Mouse (Mus musculus): ENCODE results near the gene Sgk1. TPM values are rescaled to one million over a fixed set of nuclear protein-coding genes. Genes with fewer than 3 reads are reported as not detected.

Sgk1 gene
- polyA plus RNA-seq, 1 experiment: 1.3 TPM

DNA sequence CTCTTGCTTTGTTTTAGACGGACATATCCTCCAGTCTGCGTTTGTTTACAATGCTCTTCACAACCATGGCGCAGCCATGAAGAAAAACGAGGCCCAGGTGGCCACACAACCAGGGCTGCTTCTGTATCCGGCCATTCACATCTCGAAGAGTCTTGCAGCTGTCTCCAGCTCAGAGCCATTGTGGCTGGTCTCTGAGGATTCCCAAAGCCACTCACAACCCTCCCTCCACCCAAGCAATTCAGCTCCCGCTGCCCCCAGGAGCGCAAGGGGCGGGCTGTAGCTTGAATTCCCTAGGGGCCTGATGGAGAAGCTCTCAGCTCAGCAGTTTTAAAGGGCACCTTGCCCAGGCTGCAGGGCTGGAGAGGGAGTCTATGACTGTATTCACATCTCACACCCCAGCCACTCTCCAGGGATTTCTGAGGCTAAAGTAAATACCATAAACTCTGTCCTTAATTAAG, 41.5 kb downstream of the Sgk1 start:
- TF ChIP-seq GATA1 (IDR thresholded peaks at IDR 0.05; ENCODE audit: low read length): no peak

DNA sequence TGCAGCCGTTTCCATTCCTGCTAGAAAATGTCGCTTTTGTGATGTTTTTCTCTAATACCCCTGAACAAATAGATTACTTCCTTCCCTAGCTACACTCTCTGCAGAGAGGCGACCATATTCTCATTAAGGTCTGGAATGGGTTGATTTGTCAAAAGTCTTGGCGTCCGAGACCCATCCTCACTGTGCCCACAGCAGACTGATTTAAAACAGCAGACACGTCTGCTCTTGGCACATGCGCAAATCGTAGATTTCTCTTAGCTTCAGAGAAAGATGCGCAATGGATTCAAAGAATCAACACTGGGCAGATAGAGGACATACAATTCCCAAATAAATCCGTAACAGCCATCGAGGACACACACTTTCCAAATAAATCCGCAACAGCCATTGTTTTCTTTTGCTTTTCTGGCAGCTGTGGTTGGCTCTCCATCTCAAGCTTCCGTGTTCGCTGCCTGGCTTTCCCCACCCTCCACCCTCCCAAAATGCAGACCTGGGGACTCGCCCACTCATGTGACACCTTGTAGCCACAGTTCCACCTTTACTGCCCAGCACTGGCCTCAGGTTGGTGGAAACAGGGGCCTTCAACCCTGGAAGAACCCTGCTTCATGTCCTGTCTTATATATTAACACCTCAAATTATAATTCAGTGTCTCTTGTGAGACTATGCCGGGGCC, 42.2 kb downstream of the Sgk1 start:
- no peak for TF ChIP-seq GATA1 (IDR thresholded peaks at IDR 0.05; ENCODE audit: low read length)

DNA sequence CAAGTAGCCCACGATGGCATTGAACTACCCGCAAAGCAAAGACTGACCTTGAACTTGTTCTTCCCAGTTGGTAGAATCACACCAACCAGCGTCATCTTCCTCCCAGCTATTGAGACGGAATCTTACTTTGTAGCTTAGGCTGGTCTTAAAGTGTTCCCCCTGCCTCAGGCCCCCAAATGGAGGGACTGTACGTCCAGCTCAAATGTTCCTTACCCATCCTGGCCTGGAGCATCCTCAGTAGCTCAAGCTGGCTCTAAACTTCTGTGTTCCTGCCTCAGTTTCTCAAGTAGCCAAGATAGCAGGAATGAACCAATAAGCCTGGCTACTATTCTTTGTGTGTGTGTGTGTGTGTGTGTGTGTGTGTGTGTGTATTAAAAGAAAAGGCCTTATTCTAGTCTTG, 45.0 kb downstream of the Sgk1 start:
- no peak for TF ChIP-seq GATA1 (IDR thresholded peaks at IDR 0.05; ENCODE audit: low read length)

DNA sequence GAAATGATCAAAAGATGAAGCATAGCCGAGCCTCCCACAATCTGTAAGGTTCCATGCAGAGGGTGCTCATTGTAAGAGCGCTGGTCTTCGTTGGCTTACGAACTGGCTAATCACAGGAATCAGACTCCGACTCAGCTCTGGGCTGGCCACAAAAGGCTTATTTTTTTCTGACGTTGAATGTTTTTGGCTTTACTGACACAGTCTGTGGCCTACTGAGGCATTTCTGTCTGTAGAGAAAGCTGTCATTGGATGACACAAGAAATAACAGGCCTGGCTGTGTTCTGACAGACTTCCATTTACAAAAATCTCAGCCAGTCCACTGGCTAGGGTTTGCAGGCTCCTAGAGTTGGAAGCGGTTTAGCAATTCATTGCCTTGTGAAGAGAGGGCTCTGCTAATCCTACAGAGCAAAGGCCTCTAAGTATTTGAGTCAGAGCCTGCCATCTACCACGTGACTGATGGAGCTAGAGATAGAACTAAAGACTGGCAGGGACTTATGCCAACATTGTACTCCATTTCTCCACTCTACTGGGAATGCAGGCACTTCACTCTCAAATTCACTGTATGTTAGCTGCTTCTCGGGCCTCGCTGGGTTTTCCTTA, 48.9 kb downstream of the Sgk1 start:
- TF ChIP-seq GATA1 (IDR thresholded peaks at IDR 0.05; ENCODE audit: low read length): no peak

DNA sequence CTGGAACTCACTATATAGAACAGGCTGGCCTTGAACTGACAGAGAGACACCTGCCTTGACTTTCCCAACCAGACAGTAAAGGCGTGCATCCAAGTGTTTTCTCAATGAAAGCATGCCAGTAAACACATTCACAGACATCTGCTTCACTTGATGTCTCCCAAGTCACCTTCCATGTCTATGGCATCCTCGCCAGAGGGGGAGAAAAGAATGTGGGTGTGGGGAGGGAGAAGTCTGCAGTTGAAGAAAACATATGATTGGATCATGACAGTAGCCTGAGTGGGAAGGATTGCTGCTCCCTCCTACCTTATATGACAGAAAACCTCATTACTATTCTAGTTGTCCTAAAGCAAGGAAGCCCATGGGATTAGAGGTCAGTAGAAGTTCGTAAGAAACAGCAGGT, 50.8 kb downstream of the Sgk1 start:
- TF ChIP-seq GATA1 (IDR thresholded peaks at IDR 0.05; ENCODE audit: low read length): no peak

DNA sequence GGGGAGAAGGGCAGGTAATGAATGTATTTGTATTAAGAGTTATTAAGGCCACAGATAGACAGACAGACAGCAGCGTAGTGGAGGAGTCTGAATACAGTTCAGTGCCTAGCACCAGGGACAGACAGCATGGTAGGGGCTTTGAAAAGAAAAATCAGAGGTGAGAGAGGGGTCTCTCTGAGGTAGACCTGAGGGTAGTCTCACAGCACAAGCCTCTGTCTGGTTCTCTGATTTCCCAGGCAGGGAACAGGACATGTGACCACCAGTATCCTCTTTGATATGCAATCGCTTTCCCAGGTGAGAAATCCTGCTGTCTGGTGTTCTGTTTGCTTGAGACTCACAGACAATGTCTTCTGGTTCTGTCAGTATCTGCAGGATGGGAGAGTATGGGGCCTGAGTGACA, 52.8 kb downstream of the Sgk1 start:
- no peak for TF ChIP-seq GATA1 (IDR thresholded peaks at IDR 0.05; ENCODE audit: low read length)

DNA sequence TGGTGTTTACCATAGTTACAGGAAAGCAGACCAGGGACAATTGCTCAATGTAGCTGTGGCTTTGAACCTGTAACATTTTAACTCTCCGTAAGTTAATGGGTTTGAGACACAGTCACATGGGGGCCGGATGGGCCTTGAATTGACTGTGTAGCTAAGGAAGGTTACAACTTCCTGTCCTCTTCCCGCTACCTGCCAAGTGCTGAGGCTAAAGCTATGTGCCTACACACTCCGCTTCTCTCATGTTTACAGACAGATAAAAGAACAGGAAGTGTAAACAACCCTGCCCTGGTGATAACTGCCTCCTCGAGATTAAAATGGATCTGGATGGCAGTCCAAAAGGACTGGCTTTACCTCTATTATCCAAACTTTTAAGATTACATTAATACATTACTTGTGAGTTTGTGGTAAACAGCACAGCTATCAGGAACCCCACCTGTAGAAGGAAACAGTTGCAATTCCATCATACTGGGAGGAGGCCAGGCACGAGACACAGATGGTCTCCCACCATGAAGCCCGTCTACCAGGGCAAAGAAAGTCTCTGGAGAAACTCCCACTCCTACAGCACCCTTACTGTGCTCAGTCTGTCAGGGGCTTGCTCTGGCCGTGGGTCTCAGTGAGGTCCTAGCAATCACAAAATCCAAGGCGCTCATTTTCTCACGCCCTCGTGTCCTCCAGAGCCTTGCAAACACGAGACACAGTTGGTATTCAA, 54.7 kb downstream of the Sgk1 start:
- TF ChIP-seq GATA1 (IDR thresholded peaks at IDR 0.05; ENCODE audit: low read length): peak; percentile 71

DNA sequence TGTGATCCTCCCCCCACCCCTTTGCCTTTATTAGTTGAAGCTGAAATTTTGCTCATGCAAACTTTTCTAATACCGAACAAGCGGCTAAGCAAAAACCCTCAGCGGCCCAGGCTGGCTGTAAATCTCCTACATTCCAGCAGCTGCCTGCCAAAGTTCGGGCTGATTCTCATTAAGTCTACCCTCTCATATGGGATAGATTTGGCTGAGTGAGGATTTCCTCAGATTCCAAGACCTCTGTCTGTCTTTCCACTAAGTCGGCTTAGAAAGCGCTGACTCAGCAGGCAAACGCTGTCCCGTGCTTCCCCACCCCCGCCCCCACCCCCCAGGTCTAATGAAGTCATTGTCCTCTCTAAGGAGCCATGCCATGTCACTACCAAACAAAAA, 55.2 kb downstream of the Sgk1 start:
- TF ChIP-seq GATA1 (IDR thresholded peaks at IDR 0.05; ENCODE audit: low read length): no peak

DNA sequence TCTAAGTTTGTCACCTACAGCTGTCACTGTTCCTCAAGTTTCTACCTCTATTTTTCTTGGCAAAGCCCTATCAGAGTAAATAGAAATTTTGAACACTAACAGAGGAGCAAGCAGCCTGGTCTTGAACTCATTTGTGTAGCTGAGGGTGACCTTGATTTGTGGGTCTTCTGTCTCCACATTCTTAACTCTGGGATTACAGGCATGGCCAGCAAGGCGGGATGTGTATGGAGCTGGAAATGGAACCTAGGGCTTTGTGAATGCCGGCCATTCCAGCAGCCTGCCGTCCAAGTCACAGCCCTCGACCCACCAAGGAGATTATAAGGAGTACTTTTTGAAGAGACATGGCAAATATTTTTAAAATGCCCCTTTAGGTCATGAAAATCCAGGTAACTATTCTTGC, 56.2 kb downstream of the Sgk1 start:
- TF ChIP-seq GATA1 (IDR thresholded peaks at IDR 0.05; ENCODE audit: low read length): no peak

DNA sequence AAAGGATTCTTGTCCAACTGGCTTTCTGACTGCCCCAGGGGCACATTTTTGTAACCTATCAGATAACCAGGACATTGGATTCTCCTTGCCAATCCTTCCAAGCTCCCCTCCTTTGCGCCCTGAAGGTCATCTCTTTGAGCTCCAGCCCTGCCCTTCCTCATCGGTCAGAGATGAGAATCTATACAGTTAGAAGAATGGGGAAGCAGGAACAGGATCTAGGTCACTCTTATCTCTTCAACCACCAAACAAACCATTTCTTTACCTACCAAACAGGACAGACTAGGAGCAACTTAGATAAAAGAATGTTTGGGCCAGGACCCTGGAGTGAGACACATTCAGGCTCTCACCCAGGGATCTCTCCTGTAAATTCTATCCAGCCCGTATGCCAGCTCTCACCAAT, 59.3 kb downstream of the Sgk1 start:
- peak; percentile 18 for TF ChIP-seq GATA1 (IDR thresholded peaks at IDR 0.05; ENCODE audit: low read length)

DNA sequence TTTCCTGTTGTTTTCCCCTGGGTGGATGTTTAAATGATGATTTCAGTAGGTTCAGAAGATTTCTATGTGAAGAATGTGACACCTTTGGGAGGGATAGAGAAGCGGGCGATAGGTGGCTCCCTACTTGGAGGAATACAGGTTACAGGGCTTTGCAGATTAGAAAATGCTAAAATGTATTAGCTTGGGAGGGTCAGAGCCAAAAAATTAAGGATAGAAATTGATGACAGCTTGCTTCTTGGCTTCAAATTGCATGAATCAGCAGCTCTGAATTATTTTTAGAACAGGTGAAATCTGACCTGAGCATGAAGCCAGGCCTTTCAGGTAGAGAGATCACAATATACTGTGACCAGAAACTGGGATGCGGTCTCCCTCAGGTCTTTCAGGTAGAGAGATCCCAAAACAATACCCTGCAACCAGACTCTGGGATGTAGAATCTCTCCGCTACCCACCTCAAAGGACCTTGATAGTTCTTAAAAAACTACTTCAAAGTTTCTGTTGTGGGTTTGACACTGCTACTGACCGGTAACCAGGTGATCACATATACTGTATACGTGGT, 61.2 kb downstream of the Sgk1 start:
- no peak for TF ChIP-seq GATA1 (IDR thresholded peaks at IDR 0.05; ENCODE audit: low read length)

DNA sequence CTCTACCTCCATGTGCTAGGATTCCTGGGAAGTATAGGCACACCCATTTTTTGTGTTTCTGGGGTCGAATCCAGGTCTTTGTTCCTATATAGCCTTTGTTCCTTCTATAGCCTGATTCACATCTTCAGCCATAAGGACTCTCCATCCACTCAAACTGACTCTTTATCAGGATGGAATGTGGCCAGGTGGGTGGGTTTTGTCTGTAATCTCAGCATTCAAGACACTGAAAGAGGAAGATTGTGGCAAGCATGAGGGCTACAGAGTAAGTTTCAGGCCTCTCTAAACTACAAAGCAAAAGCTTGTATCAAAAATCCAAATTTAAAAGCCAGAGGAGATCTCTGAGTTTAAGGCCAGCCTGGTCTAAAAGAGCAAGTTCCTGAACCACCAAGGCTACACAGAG, 63.2 kb downstream of the Sgk1 start:
- no peak for TF ChIP-seq GATA1 (IDR thresholded peaks at IDR 0.05; ENCODE audit: low read length)

DNA sequence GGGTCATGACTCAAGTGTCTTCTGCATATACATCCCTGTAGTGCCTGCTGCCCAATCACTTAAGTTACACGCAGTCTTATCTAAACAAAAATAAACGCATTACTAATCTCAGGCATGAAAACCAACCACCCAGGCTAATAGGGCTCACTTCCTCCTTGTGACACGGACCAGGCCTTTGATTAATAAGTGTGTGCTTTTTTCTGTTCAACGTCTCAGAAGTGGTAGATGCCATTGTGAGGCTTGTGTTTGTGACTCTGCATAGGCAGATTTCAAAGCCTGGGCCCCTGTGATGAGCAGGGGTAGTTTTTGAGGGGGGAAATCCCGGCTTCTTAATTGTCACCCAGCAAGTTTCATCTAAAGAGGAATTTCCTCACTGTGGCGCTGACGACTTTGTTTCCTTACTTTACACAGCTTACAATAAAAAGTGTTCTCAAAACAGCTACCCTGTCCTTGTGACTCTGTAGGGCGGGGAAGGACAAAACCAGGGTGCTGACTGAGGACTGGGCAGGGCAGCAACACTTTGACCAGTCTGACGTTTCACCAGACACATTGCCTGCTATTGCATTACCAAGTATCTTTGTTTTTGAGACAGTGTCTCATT, 64.9 kb downstream of the Sgk1 start:
- peak; percentile 50 for TF ChIP-seq GATA1 (IDR thresholded peaks at IDR 0.05; ENCODE audit: low read length)

DNA sequence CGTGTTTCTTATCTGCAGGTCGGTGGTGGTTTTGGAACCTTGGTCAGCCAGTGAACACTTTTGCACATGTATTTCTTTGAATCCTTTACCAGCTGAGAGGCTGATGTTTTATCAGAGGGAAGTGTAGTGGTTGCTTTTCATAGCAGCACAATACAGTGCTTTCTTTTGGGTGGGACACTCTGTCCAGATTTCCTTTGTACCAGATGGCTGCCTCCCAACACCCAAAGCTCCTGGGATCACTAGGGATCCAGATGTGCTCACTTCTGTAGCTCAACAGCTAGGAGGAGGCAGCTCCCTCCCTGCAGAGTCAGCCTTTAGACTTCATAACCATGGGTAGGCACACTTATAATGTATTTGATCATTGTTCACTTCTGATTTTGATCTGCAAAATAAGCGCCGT, 70.5 kb downstream of the Sgk1 start:
- TF ChIP-seq GATA1 (IDR thresholded peaks at IDR 0.05; ENCODE audit: low read length): no peak

DNA sequence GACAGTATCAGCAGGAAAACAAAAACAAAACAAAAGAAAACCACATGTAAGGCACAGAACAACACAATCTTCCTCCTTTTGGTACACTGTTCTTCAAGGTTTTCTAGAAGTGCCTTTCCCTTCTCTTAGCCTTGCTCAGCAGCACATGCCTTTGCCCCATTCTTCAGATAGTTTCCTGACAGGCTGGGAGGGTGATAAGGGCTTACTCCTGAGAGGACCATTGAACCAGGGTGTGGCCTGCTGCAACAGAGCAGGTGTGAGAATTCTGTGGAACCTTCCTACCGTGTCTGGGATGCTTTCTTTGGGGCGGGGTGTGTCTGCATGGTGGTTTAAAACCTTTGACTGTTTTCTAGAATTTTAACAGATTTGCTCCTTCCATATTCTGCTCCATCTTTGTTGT, 79.1 kb downstream of the Sgk1 start:
- TF ChIP-seq GATA1 (IDR thresholded peaks at IDR 0.05; ENCODE audit: low read length): no peak

DNA sequence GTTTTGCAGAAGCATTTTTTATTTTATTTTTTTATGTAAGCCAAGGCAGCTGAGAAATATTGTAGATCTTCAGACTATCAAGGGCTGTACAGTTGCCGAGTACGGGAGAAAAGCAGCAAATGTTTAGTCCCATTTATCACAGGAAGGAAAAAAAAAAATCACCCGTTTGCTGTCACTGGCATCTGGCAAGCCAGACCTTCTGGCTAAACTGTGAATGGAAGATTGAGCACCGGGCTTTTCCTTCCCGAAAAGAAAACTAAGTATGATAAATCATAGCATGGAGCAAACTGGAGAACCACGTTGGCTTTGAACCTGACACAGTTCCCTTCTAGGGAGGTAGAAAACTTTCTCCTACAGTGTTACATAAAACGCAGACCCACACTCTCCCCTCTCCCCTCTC, 81.0 kb downstream of the Sgk1 start:
- no peak for TF ChIP-seq GATA1 (IDR thresholded peaks at IDR 0.05; ENCODE audit: low read length)

Data from G1E-ER4 (cell line).